Mouse (Mus musculus): ENCODE data around the gene Borcs5.
"Not testable (repeated sequence)": the region's sequence is repeated elsewhere in the genome, so short reads cannot be mapped to it uniquely, and the experiment has no call there.

Gene Borcs5

DNA sequence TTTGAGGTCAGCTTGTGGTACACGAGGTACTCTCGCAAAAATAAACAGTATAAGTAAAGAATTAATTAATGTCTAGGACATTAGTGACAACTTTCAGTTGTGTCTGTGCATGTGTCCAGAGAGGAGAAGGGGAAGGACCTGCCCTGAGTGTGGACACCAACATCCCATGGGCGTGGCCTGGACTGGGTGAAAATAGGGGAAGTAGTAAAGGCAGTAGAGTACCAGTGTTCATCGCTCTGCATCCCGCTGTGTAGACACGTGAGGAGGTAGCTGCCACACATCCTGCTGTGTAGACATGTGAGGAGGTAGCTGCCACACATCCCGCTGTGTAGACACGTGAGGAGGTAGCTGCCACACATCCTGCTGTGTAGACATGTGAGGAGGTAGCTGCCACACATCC lies 34.4 kb downstream of the Borcs5 start:
- DNase-seq (ENCODE audit: low spot score in 2 of 2): not testable (repeated sequence)

DNA sequence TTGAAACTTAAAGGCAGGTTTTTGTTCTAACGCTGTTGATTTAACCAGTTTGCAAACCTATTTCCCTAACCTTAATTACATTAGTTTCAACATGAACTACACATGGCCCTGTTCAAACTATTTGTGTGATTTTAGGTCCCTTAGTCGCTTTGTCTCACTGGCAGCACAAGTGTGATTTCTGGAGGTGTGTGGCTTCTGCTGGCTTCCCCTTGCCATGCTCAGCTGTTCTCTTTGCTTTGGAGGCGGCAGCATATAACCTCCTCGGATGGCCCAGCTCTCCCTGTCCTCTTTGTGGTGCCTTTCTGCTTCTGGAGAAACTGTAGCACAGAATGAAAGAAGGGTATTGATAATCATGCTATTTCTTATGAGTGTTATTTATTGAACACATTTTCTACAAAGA lies 38.2 kb downstream of the Borcs5 start:
- DNase-seq (ENCODE audit: low spot score in 2 of 2): no peak

DNA sequence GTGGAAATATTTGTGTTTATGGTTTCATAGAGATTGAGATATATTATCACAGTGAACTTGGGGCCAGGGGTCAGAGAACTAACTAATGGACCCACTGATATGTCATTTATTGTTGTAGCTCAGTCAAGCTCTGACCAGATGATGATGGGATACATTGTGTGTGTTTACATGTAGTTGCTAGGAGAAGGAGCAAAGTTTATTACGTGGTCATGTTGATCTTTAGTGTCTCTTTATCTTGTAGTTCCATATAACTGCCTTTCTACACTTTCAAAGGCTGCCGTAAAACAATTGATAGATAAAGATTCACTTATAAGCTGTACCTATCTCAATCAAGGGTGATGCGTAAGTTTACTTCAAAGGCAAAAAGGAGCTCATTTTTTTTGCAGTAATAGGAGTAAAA lies 38.7 kb downstream of the Borcs5 start:
- DNase-seq (ENCODE audit: low spot score in 2 of 2): no peak

DNA sequence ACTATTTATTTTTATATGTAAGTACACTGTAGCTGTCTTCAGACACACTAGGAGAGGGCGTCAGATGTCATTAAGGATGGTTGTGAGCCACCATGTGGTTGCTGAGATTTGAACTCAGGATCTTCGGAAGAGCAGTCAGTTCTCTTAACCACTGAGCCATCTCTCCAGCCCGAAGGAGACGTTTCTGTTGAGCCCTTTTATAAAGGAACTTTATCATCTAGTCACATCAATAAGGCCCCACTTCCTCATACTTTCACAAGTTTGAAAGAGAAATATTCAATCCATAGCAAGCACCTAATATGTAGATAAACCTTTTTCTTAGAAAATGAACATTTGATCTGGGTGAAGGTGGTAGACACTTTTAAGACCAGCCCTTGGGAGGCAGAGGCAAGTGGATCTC lies 40.0 kb downstream of the Borcs5 start:
- DNase-seq (ENCODE audit: low spot score in 2 of 2): not testable (repeated sequence)

DNA sequence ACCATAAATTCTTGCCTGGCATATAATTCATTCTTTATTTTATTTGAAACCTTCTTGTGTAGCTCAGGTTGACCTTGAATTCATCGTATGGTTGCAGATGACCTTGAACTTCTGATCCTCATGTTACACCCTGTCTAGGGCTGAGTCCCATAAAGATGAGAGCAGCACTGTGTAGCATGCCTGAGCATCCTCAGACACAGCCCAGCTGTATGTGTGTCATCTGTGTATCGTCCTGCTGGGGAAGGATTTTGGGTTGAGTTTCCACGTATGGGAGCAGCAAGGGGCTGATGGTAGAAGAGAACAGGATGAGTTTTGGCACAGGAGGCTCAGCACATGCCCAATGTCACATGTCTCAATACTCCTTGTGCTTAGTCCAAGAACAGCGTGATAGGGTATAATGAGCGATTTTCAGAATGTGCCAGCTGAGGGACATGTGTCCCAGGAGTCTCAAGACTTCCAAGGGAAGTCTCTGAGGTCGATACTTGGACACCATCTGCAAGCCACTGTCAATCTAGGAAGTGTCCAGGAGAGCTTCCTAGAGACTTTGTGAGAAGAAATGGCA lies 45.1 kb downstream of the Borcs5 start:
- no peak for DNase-seq (ENCODE audit: low spot score in 2 of 2)

DNA sequence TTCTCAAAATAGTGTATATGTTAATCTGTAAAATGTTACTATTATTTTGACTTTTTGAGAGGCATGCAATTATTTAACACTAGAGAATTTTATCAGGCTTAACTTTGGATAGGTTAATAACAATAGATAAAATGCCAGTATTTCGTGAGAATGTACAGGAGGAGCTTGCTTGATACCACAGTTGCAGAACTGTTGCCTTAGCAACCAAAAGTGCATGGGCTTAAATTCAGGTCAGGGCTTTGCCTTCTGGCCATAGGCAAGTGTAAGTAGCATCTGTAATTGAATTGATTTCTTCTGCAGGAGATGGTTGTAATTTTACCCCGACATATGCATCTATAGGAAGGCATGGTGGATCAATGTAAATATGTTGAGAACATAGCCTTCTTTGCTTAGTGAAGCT lies 45.7 kb downstream of the Borcs5 start:
- no peak for DNase-seq (ENCODE audit: low spot score in 2 of 2)

DNA sequence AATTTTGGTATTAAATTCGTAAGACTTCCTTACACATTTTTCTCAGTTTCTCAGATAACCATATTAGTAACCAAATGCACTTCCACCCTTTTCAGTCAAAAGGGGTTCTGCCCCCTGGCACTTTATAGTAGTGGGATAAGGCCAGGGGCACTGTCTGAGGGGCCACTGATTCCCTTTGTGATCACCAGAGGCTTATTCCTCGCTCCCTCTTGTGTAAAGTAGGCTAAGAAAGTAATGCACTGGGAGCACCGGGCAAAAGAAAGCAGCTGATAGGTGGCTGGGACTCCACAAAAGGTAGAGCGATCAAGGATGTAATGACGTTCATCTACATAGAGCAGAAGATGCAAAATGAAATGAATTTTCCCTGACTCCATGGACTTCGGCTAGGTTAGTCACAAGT lies 46.2 kb downstream of the Borcs5 start:
- no peak for DNase-seq (ENCODE audit: low spot score in 2 of 2)

DNA sequence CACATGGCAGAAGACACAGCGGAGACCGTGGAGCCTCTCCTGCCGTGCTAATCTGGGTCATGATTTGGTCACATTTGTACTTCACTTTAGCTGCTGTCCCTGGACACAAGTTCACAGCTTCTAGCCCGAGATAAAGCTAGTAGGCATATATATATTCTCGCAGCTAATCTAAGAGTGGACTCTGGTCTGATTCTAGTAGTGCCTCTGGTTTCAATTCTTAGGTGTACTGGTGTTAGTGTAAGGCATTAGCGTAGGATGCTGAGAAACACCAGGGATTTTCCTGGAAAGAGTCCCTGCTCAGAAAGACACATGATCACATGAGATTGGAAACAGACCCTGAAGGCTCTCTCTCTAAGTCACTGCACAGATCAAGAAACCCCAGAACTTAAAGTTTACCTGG lies 55.2 kb downstream of the Borcs5 start:
- DNase-seq (ENCODE audit: low spot score in 2 of 2): no peak

DNA sequence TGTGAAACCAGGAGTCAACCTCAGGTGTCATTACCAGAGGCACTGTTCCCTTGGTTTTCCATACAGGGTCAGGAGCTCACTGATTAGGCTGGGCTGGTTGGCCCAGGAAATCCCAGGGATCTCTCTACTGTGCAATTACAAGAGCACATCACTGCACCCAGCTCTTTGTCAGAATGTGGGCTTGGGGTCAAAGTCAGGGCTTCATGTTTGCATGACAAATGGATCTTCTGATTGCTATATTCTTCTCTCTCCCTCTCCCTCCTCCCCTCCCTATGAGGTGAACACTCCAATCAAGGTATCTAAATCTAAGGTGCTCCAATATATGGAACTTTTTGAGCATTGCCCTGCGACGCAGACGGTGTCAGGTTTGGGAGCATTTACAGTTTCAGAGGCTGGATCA lies 55.7 kb downstream of the Borcs5 start:
- DNase-seq (ENCODE audit: low spot score in 2 of 2): no peak

DNA sequence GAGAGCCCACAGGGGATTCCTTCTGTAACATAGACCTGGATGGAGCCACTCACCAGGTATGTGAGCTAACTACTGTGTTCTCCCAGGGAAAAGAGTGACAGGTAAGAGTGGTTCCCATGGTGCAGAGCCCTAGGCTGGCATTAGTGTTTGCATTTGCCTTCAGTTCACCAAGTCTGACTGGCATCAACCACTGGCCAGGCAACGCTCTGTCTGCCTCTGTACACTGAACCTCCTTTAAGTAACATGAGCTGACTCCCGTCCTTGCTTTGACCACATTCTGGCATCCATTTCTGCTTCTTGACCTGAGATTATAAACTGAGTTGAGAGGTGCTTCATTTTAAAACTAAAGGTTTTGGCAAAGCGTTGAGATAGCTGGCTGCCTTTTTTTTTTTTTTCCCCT lies 56.3 kb downstream of the Borcs5 start:
- DNase-seq (ENCODE audit: low spot score in 2 of 2): no peak

DNA sequence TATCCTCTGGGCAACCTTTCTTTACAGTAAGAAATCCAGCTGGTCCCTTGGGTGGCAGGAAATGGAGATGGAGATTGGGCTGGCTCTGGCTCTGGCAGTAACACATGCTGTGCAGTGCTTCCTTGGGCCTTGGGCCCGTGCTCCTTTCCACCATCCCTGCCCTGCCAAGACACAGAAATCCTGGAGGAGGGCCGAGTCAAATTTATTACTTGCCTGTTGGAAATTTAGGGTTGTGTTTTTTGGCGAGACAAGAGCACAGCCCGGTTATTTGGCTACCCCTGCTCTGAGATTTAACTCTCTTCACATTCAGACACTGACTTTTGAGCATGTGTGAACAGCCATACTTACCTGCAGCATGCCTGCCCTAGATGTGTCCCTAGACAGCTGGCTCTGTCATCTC lies 56.8 kb downstream of the Borcs5 start:
- peak in 1 of 2 experiments; percentile 67 for DNase-seq (ENCODE audit: low spot score in 2 of 2)

DNA sequence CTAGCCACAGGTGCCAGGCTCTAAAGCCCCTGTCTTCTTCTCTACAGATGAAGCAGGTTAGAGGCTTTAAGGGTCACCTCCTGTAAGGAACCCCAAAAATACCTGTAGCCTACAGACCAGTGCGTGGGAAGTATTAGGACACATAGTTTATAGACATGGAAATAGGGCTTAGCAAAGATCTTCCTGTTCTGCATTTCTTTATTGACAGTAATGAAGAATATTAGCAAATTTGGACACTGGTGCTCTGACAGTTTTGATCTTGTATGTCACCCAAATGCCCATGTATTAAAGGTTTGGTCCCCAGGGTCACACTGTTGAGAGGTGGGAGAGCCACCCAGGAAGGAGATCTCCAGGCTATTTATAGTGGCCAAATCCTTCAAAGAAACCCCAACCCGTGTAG lies 57.2 kb downstream of the Borcs5 start:
- no peak for DNase-seq (ENCODE audit: low spot score in 2 of 2)

DNA sequence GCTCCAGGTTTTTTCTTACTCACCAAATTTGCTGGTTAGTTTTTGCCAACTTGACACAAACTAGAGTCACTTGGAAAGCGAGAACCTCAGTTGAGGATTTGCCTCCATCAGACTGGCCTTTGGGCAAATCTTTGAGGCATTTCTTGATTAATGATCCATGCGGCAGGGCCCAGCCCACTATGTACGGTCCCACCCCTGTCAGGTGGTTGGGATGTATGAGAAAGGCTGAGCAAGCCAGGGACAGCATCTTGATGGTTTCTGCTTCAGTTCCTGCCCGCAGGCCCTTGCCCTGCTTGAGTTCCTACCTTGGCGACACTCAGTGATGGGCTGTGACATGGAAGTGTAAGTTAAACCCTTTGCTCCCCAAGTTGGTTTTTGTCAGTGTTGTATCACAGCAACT lies 58.9 kb downstream of the Borcs5 start:
- DNase-seq (ENCODE audit: low spot score in 2 of 2): no peak

DNA sequence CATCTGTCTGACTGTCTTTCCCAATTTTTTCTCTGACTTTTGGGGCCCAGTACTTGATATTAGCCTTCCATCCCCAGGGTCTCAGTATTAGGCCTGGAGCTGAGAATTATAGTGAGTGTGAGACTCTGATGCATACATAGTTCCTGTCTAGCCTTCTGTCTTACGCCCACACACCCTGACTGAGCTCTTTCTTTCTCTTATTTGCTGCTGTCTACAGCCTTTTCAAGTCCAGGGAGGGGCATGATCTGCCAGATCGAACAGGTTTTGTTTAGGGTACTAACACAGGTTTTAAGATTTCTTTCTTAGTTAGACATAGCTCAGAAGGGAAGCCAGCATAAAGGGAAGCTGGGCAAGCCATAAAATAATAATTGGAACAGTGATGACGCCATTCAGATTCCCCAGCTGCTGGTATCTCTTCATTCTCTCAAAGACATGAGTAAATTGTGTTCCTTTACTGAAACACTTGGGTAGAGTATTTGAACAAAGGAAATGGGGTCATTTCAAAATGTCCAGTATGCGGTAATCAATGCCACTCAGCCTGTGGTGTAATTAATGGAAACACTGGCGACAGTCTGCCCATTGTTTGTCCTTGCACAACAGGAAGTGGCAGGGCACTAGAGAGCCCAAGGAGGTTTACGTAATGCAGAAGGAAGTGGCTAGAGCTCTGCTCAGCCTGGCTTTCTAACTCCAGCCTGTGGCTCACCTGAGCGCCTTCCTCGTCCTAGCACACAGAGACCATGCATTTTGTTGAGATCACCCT lies 61.3 kb downstream of the Borcs5 start:
- peak in 1 of 2 experiments; percentile 64 for DNase-seq (ENCODE audit: low spot score in 2 of 2)

DNA sequence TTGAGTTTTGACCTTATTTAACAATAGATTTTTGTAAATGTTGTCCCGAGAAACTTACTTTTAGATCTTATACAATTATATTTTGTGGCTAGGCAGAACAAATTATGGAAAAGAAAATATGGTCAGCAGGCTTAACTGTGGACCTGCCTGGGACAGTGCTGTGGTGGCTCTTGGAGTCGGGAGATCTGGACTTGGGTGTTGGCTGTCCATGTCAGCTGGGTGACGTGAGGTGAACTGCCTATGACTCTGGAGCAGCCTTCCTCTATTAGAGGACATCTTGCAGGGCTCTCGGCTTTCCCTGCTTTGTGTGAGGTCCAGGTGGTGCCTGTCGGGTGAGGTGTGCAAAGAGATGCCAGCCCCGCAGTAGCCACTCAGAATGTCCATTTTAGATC lies 61.9 kb downstream of the Borcs5 start:
- no peak for DNase-seq (ENCODE audit: low spot score in 2 of 2)

DNA sequence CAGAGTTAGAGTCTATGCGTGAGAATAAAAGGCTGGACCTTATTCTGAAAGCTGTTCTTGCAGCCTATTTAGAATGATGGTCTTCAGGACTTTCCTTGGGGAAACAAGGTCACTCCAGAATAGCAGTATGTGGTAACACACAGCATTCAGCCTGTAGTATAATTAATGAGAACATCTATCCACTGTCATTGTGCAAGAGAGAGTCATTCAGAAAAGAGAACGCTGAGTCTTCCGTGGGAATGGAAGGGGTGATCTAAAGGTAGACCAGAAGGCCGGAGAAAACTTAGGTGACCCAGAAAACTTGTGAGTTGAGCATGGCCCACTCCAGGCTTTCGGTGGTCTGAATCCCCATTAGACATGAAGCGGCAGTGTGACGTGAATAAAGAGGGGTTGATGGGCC lies 62.9 kb downstream of the Borcs5 start:
- DNase-seq (ENCODE audit: low spot score in 2 of 2): no peak

DNA sequence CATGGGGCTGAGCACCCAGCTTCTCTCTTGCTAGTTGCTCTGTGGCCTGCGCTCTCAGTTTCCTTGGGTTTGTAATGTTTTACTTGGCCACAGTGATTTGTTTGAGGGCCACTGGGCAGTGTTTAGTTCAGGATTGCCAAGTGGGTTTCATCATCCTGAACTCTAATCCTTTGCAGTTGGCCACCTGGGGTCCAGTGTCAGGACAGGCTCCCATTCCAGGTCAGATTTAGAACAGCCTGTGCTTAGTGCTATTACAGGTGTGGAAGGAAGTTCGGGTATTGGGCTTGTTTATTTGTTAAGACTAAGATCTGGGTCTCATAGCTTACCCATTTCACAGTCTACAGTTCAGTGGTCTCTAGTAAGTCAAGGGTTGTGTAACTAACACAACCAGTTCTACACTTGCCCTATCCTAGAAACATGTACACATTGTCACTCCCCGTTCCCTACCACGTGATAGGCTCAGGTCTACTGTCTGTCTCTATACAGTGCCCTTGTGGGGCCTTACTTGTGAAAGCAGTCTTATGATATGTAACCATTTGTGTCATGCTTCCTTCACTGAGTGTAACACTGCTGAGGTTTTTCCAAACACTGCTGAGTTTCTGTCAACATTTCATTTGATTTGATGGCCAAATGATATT lies 63.9 kb downstream of the Borcs5 start:
- DNase-seq (ENCODE audit: low spot score in 2 of 2): no peak

DNA sequence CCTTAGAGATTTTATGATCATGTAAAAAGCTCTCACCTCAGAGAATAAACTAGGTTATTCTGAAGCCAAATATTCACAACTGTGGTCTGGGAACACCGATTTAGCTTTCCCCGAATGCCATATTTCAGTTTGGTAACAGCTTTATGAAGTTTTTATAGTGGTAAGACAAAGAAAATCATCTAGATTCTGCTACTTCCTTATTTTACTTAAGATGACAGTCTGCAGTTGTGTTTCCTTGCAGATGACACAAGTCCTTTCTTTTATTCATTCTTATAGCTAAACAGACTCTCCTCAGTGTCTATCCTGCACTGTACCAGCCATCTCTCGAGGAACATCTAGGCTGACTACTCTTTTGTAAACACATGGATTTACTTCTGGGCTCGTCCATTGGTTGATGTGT lies 67.2 kb downstream of the Borcs5 start:
- no peak for DNase-seq (ENCODE audit: low spot score in 2 of 2)

DNA sequence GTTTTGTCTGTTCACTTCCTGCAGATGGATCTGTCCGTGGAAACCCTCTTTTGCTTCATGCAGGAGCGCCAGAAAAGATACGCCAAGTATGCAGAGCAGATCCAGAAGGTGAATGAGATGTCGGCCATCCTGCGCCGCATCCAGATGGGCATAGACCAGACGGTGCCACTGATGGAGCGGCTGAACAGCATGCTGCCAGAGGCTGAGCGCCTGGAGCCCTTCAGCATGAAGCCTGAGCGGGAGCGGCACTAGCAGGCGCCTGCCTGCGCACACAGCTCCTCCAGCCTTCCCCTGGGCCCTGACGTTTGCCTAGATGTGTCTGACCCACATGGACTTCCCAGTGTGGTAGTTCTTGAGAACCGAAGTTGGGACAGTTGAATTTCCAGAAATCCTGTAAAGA lies 70.7 kb downstream of the Borcs5 start:
- no peak for DNase-seq (ENCODE audit: low spot score in 2 of 2)

DNA sequence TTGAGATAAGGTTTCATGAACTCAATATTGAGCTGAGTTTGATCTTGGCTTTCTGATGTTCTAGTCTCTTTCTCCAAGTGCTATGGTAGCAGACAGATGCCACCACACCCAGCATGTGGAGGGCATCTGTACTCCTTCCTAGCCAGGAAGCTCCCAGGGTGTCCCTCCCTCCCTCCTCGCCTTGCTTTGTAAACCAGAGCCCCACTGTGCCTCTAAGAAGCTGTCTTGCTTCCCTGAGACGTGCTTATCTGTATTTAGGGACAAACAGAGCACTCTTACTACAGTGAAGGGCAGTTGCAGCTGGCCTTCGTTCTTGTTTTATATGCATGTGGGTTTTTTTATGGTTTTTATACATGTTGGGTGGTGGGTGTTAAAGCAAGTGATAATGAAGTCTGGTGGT lies 74.0 kb downstream of the Borcs5 start:
- no peak for DNase-seq (ENCODE audit: low spot score in 2 of 2)

DNA sequence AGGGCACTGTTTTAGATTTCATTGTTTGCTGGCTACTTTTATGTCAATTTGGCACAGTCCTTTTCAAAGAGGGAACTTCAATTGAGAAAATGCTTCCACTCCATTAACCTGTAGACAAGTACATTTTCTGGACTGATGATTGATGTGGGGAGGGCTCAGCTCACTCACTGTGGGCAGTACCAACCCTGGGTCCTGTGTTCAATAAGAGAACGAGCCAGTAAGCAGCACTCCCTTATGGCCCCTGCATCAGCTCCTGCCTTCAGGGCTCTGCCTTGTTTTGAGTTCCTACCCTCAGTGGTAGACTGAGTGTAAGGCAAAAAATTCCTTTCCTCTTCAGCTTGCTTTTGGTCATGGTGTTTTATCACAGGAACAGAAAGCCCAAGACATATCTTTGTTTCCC lies 74.6 kb downstream of the Borcs5 start:
- DNase-seq (ENCODE audit: low spot score in 2 of 2): no peak

DNA sequence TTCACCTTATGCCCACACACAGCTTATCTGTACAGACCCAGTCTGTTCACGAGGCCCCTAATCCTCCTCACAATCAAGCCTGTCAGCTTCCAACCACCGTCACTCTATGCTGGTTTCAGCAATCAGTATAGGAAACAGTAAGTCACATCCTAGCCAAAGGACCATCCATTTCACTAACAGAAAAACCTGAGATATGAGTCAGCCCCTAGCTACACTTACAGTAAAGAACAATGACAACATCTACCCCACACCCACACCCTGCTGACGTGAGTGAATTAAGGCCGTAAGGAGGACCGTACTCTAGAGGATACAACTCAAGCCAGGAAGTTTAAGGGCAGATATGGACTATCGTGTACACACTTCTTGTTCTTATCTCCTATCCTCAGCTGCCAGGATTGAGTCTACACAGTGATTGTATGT lies 76.9 kb downstream of the Borcs5 start:
- no peak for DNase-seq (ENCODE audit: low spot score in 2 of 2)

DNA sequence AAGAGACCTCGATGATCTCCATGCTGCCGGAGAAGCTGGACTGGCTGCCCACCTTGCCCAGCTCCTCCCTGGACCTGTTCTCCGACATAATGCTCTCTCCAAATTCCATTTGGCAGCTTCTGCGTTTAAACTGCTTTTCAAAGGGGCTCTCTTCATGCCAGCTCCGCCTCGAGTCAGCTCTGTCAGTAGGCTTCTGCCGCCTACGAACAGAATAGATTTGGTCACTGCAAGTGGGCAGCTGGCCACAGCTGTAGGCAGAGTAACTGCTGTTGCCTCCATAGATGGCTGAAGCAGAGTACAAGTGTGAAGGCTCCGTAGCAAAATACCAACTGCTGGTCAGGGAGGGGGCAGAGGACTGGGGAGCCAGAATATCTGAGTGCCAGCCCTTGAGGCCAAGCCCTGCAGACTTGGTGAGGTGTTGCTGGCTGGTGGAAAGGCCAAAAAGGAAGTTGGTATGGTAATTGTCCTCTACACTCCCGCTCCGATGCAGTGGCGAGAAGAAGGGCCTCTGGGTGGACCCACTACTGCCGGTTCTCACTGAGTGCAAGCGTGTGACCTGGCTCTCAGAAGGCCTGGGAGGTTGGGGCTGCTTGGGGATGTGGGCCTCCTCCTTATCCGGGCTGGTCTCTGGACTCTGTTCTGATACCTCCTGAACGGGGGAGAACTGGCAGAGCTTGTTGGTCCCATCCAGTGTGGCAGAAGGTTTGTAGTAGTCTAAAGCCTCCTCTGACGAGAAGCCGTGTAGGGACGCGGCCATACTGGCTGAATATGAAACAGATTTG lies 78.8 kb downstream of the Borcs5 start:
- no peak for DNase-seq (ENCODE audit: low spot score in 2 of 2)
